Comparison of ENCODE assay signal across 16 mouse cellular contexts in genomic region chr2:119804776-119805175, GRCm38 (mm10). TPM values are rescaled to one million over a fixed set of nuclear protein-coding genes. Genes with fewer than 3 reads are reported as not detected.
DNase-seq lines count a peak whose midpoint lies in the region; ATAC-seq and TF ChIP-seq lines count a peak whose summit lies in the region.
"Had no signal": no experiment of that assay in that cellular context is flagged by ENCODE, and none has a peak within 500 bp of the region (broad histone marks: within the 10 kb centered on the region; RNA-seq: fewer than 3 reads in every experiment).

No protein-coding gene starts in this region.

- ATAC-seq in forebrain, embryonic 13.5 days: no peak
- ATAC-seq in forebrain, embryonic 15.5 days (replicated peaks): no peak
- 0 out of 2 replicates have a peak, but pooled peaks have one; percentile 9 for ATAC-seq in hindbrain, embryonic 14.5 days (ENCODE audit: low FRiP score)
- ATAC-seq in kidney, embryonic 16.5 days (ENCODE audit: low FRiP score, low TSS enrichment): no peak
- ATAC-seq: intestine, embryonic 15.5 days had no signal

- H3K4me3 ChIP-seq in forebrain, embryonic 13.5 days: no peak overlapping the region
- no peak overlapping the region for H3K4me3 ChIP-seq in forebrain, embryonic 15.5 days
- H3K4me3 ChIP-seq in ES-Bruce4 (ENCODE audit: low read depth, low read length): no peak overlapping the region
- H3K4me3 ChIP-seq in hindbrain, embryonic 14.5 days (replicated peaks; ENCODE audit: low read length): no peak overlapping the region
- H3K4me3 ChIP-seq in kidney, embryonic 16.5 days (ENCODE audit: low read length): no peak overlapping the region
- H3K4me3 ChIP-seq: intestine, embryonic 15.5 days; liver, embryonic 13.5 days; midbrain, embryonic 12.5 days had no signal

- H3K9me3 ChIP-seq in forebrain, embryonic 13.5 days (replicated peaks): no peaks in the 10 kb centered on the region
- H3K9me3 ChIP-seq in forebrain, embryonic 15.5 days: no peaks in the 10 kb centered on the region
- H3K9me3 ChIP-seq in ES-Bruce4 (replicated peaks; ENCODE audit: control insufficient read depth, insufficient read depth, low read length, poor library complexity, severe bottlenecking): no peaks in the 10 kb centered on the region
- no peaks in the 10 kb centered on the region for H3K9me3 ChIP-seq in hindbrain, embryonic 14.5 days (ENCODE audit: control insufficient read depth, low read length)
- no peaks in the 10 kb centered on the region for H3K9me3 ChIP-seq in kidney, embryonic 16.5 days (ENCODE audit: low read length)
- H3K9me3 ChIP-seq: intestine, embryonic 15.5 days; liver, embryonic 13.5 days; midbrain, embryonic 12.5 days had no signal

- TF ChIP-seq EP300 in ES-Bruce4 (IDR thresholded peaks at IDR 0.05; ENCODE audit: insufficient read depth, low read depth, low read length): 0 out of 2 replicates have a peak, but pooled peaks have one; percentile 7

- peak overlapping the region; percentile 34 for H3K9ac ChIP-seq in forebrain, embryonic 13.5 days
- H3K9ac ChIP-seq in forebrain, embryonic 15.5 days (replicated peaks): no peak overlapping the region
- no peak overlapping the region for H3K9ac ChIP-seq in ES-Bruce4 (ENCODE audit: low read depth, poor library complexity, severe bottlenecking)
- H3K9ac ChIP-seq in hindbrain, embryonic 14.5 days: no peak overlapping the region
- H3K9ac ChIP-seq in kidney, embryonic 16.5 days (replicated peaks; ENCODE audit: low read length): no peak overlapping the region
- H3K9ac ChIP-seq: intestine, embryonic 15.5 days; liver, embryonic 13.5 days; midbrain, embryonic 12.5 days had no signal

- H3K27me3 ChIP-seq in forebrain, embryonic 13.5 days: no peaks in the 10 kb centered on the region; the same call in 1 of the 2 replicates
- H3K27me3 ChIP-seq in forebrain, embryonic 15.5 days: no peaks in the 10 kb centered on the region
- H3K27me3 ChIP-seq in ES-Bruce4 (ENCODE audit: control insufficient read depth, insufficient read depth, low read length, poor library complexity, severe bottlenecking): no peaks in the 10 kb centered on the region
- H3K27me3 ChIP-seq in hindbrain, embryonic 14.5 days (ENCODE audit: control insufficient read depth, insufficient read depth, low read length): 0 out of 2 replicates have a peak, but pooled peaks cover 3% of the 10 kb centered on the region
- peaks cover 4% of the 10 kb centered on the region for H3K27me3 ChIP-seq in kidney, embryonic 16.5 days (ENCODE audit: insufficient read depth, low read length)
- H3K27me3 ChIP-seq: intestine, embryonic 15.5 days had no signal

- peaks cover 56% of the 10 kb centered on the region for H3K4me1 ChIP-seq in forebrain, embryonic 13.5 days
- peaks cover 52% of the 10 kb centered on the region for H3K4me1 ChIP-seq in forebrain, embryonic 15.5 days
- peaks cover 25% of the 10 kb centered on the region for H3K4me1 ChIP-seq in ES-Bruce4 (ENCODE audit: control insufficient read depth, insufficient read depth, low read length)
- peaks cover 41% of the 10 kb centered on the region; the same call in 1 of the 2 replicates for H3K4me1 ChIP-seq in hindbrain, embryonic 14.5 days (replicated peaks; ENCODE audit: control insufficient read depth, insufficient read depth, low read length)
- peaks cover 26% of the 10 kb centered on the region for H3K4me1 ChIP-seq in kidney, embryonic 16.5 days (ENCODE audit: insufficient read depth, low read length)

- peak overlapping the region; percentile 65 for H3K27ac ChIP-seq in forebrain, embryonic 13.5 days
- no peak overlapping the region for H3K27ac ChIP-seq in forebrain, embryonic 15.5 days (replicated peaks)
- no peak overlapping the region for H3K27ac ChIP-seq in ES-Bruce4 (ENCODE audit: insufficient read depth, low read length)
- H3K27ac ChIP-seq in hindbrain, embryonic 14.5 days: no peak overlapping the region
- H3K27ac ChIP-seq in kidney, embryonic 16.5 days (ENCODE audit: low read length): no peak overlapping the region
- H3K27ac ChIP-seq: intestine, embryonic 15.5 days; liver, embryonic 13.5 days; midbrain, embryonic 12.5 days; stomach, postnatal 0 days had no signal

- WGBS in forebrain, embryonic 13.5 days: 15% methylated on average over 9 of the region's 9 CpGs
- 16% methylated on average over 9 of the region's 9 CpGs for WGBS in forebrain, embryonic 15.5 days
- 19% methylated on average over 9 of the region's 9 CpGs for WGBS in hindbrain, embryonic 14.5 days
- WGBS in kidney, embryonic 16.5 days: 55% methylated on average over 9 of the region's 9 CpGs

- TF ChIP-seq POLR2A in ES-Bruce4 (IDR thresholded peaks at IDR 0.05; ENCODE audit: insufficient read depth, low read length): no peak

- no peak overlapping the region for H3K4me2 ChIP-seq in forebrain, embryonic 13.5 days
- H3K4me2 ChIP-seq in forebrain, embryonic 15.5 days (replicated peaks): no peak overlapping the region
- no peak overlapping the region for H3K4me2 ChIP-seq in hindbrain, embryonic 14.5 days (replicated peaks)
- H3K4me2 ChIP-seq in kidney, embryonic 16.5 days (replicated peaks; ENCODE audit: low read depth, low read length): no peak overlapping the region
- H3K4me2 ChIP-seq: intestine, embryonic 15.5 days; liver, embryonic 13.5 days; midbrain, embryonic 12.5 days had no signal

- TF ChIP-seq CTCF in ES-Bruce4 (IDR thresholded peaks at IDR 0.05; ENCODE audit: low read depth, low read length): no peak

- peaks cover 34% of the 10 kb centered on the region for H3K36me3 ChIP-seq in forebrain, embryonic 13.5 days (ENCODE audit: poor library complexity, severe bottlenecking)
- H3K36me3 ChIP-seq in forebrain, embryonic 15.5 days: no peaks in the 10 kb centered on the region
- no peaks in the 10 kb centered on the region for H3K36me3 ChIP-seq in ES-Bruce4 (ENCODE audit: control insufficient read depth, insufficient read depth, low read length, poor library complexity, severe bottlenecking)
- H3K36me3 ChIP-seq in hindbrain, embryonic 14.5 days (replicated peaks; ENCODE audit: control insufficient read depth, insufficient read depth): 0 out of 2 replicates have a peak, but pooled peaks cover 16% of the 10 kb centered on the region
- 0 out of 2 replicates have a peak, but pooled peaks cover 4% of the 10 kb centered on the region for H3K36me3 ChIP-seq in kidney, embryonic 16.5 days (ENCODE audit: insufficient read depth, low read length)
- H3K36me3 ChIP-seq: liver, embryonic 13.5 days had no signal

- peak; percentile 64 to 70 for DNase-seq in cerebellum, postnatal 10 days
- no peak for DNase-seq in hindbrain, embryonic 14.5 days (ENCODE audit: low spot score)
- DNase-seq in right cerebral cortex, postnatal 4 days: no peak
- no peak for DNase-seq in adrenal gland, postnatal 10 days
- DNase-seq: gastrocnemius, postnatal 36 days; kidney, postnatal 25 days; liver, embryonic 13.5 days; lung, postnatal 10 days; thymus, postnatal 36 days had no signal

RNA-seq across cellular contexts. Expression of gene Tyro3, which starts 7.2 kb away (rescaled TPM):
- polyA plus RNA-seq in forebrain, embryonic 13.5 days (2015; fragmentation: Nextera tagmentation; extraction: Ambion mirVana): 17.1 and 18.7 TPM in 2 replicates
- polyA plus RNA-seq in forebrain, embryonic 15.5 days (2015; fragmentation: Nextera tagmentation; extraction: Ambion mirVana): 15.9 and 17.9 TPM in 2 replicates
- 38.4 and 45.2 TPM in 2 replicates for polyA plus RNA-seq in ES-Bruce4 (2011; ENCODE audit: insufficient read depth, insufficient read length, low read depth, missing spikeins)
- polyA plus RNA-seq in hindbrain, embryonic 14.5 days (2014; fragmentation: Nextera tagmentation; extraction: Ambion mirVana): 26.4 and 26.7 TPM in 2 replicates
- 15.2 TPM in 2 replicates for polyA plus RNA-seq in kidney, embryonic 16.5 days (2015; fragmentation: Nextera tagmentation; extraction: Ambion mirVana)
- total RNA-seq in adrenal gland, postnatal 10 days (2021): 1 to 10 TPM; 6.0 to 8.8 TPM

RNA-seq across cellular contexts. Expression of gene Rpap1, which starts 17.4 kb away (rescaled TPM):
- polyA plus RNA-seq in forebrain, embryonic 13.5 days (2015; fragmentation: Nextera tagmentation; extraction: Ambion mirVana): 22.7 and 27.5 TPM in 2 replicates
- polyA plus RNA-seq in forebrain, embryonic 15.5 days (2015; fragmentation: Nextera tagmentation; extraction: Ambion mirVana): 21.5 and 21.6 TPM in 2 replicates
- polyA plus RNA-seq in ES-Bruce4 (2011; ENCODE audit: insufficient read depth, insufficient read length, low read depth, missing spikeins): 42.6 and 43.3 TPM in 2 replicates
- polyA plus RNA-seq in hindbrain, embryonic 14.5 days (2014; fragmentation: Nextera tagmentation; extraction: Ambion mirVana): 15.8 and 18.1 TPM in 2 replicates
- polyA plus RNA-seq in kidney, embryonic 16.5 days (2015; fragmentation: Nextera tagmentation; extraction: Ambion mirVana): 32.1 and 35.9 TPM in 2 replicates
- 10 to 100 TPM; 17.0 to 21.6 TPM for total RNA-seq in adrenal gland, postnatal 10 days (2021)

RNA-seq across cellular contexts. Expression of gene Ltk, which starts 44.5 kb away (rescaled TPM):
- 0.13 and 0.14 TPM in 2 replicates for polyA plus RNA-seq in forebrain, embryonic 13.5 days (2015; fragmentation: Nextera tagmentation; extraction: Ambion mirVana)
- 0.33 and 0.51 TPM in 2 replicates for polyA plus RNA-seq in forebrain, embryonic 15.5 days (2015; fragmentation: Nextera tagmentation; extraction: Ambion mirVana)
- polyA plus RNA-seq in ES-Bruce4 (2011; ENCODE audit: insufficient read depth, insufficient read length, low read depth, missing spikeins): 1.1 and 1.6 TPM in 2 replicates
- polyA plus RNA-seq in hindbrain, embryonic 14.5 days (2014; fragmentation: Nextera tagmentation; extraction: Ambion mirVana): 1.6 and 2.7 TPM in 2 replicates
- 0.46 and 0.96 TPM in 2 replicates for polyA plus RNA-seq in kidney, embryonic 16.5 days (2015; fragmentation: Nextera tagmentation; extraction: Ambion mirVana)
- total RNA-seq in adrenal gland, postnatal 10 days (2021): 1 to 10 TPM in 1 of 2 experiments, under 1 TPM in 1; 0.57 to 1.3 TPM
- total RNA-seq: gastrocnemius, postnatal 36 days had no signal
- polyA plus RNA-seq: liver, embryonic 13.5 days had no signal

Comparison
In these comparisons a context has a peak if more than half of its experiments do, and no peak if none do; other contexts are left out.
1. DNase-seq: peak in cerebellum, postnatal 10 days (2 of 2); none in hindbrain, embryonic 14.5 days (single experiment), right cerebral cortex, postnatal 4 days (single experiment) and adrenal gland, postnatal 10 days (single experiment).